23 mouse cellular contexts compared by ENCODE assay signal in the genomic region with DNA sequence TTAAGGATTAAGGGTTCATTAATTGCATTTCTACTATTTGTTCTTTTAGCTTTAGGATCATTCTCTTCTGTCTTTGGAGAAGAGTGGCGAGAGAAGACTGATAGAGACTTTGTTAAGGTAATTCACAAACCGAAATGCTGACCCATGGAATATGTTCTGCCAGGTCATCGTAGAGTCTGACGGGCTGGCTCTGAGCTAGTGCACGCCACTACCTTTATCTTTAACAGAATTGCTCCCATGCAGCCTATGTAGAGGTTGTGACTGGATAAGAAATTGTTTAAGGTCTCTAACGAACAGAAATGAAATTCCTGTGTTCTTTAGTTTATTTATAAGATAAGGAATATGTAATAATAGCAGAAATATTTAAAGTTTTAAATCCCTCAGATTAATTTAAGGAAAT.
DNase-seq lines count a peak whose midpoint lies in the region; ATAC-seq lines count a peak whose summit lies in the region.
"Had no signal": no experiment of that assay in that cellular context is flagged by ENCODE, and none has a peak within 500 bp of the region (broad histone marks: within the 10 kb centered on the region; RNA-seq: fewer than 3 reads in every experiment).

No protein-coding gene starts in this region.

- no peaks in the 10 kb centered on the region for H3K9me3 ChIP-seq in liver, embryonic 12.5 days (replicated peaks)
- H3K9me3 ChIP-seq in liver, embryonic 11.5 days (ENCODE audit: control insufficient read depth, low read length) = no peaks in the 10 kb centered on the region
- H3K9me3 ChIP-seq in neural tube, embryonic 11.5 days (ENCODE audit: control insufficient read depth, low read length) = no peaks in the 10 kb centered on the region
- H3K9me3 ChIP-seq: embryonic facial prominence, embryonic 10.5 days; embryonic facial prominence, embryonic 12.5 days; forebrain, embryonic 13.5 days; forebrain, embryonic 15.5 days; G1E had no signal

- ATAC-seq in liver, embryonic 12.5 days = peak; percentile 66; the same call in 1 of the 2 replicates
- no peak for ATAC-seq in liver, embryonic 11.5 days (replicated peaks; ENCODE audit: low FRiP score)
- no peak for ATAC-seq in neural tube, embryonic 11.5 days (ENCODE audit: insufficient read depth, low FRiP score, low TSS enrichment)
- ATAC-seq: activated CD4-positive, CD25-positive, alpha-beta regulatory T cell, adult 4 months; CD4-positive, CD25-positive, alpha-beta regulatory T cell, adult 4 months; forebrain, embryonic 13.5 days; forebrain, embryonic 15.5 days; Patski had no signal

- no peaks in the 10 kb centered on the region for H3K27me3 ChIP-seq in liver, embryonic 12.5 days (replicated peaks)
- H3K27me3 ChIP-seq in liver, embryonic 11.5 days (replicated peaks; ENCODE audit: control insufficient read depth, insufficient read depth, low read length) = no peaks in the 10 kb centered on the region
- no peaks in the 10 kb centered on the region for H3K27me3 ChIP-seq in neural tube, embryonic 11.5 days (ENCODE audit: control insufficient read depth, insufficient read depth, low read length)
- H3K27me3 ChIP-seq: CH12.LX; embryonic facial prominence, embryonic 12.5 days; forebrain, embryonic 13.5 days; forebrain, embryonic 15.5 days; Patski had no signal

- DNase-seq in liver, embryonic 11.5 days (ENCODE audit: low spot score) = no peak
- peak; percentile 2 for DNase-seq in neural tube, embryonic 11.5 days (ENCODE audit: low spot score)
- no peak for DNase-seq in neural tube, embryonic 10.5 days (ENCODE audit: extremely low spot score, low spot score)
- DNase-seq in thymus, postnatal 0 days (ENCODE audit: low spot score) = no peak
- DNase-seq: adrenal gland, adult 8-10 months; adrenal gland, postnatal 14 days; adrenal gland, postnatal 36 days; B cell, adult 2 months; cerebellum, adult 11-12 months; cerebellum, adult 2 months; cerebellum, adult 9-10 months; cerebellum, postnatal 10 days; cerebellum, postnatal 25 days had no signal

- H3K27ac ChIP-seq in liver, embryonic 12.5 days = no peak overlapping the region
- H3K27ac ChIP-seq in liver, embryonic 11.5 days (ENCODE audit: low read depth, low read length) = no peak overlapping the region
- H3K27ac ChIP-seq in neural tube, embryonic 11.5 days (ENCODE audit: low read depth, low read length) = no peak overlapping the region
- H3K27ac ChIP-seq: embryonic facial prominence, embryonic 10.5 days; embryonic facial prominence, embryonic 12.5 days; forebrain, embryonic 13.5 days; forebrain, embryonic 15.5 days had no signal

- WGBS in liver, embryonic 12.5 days (ENCODE audit: insufficient replicate concordance) = 40% methylated on average over 6 of the region's 6 CpGs
- WGBS in liver, embryonic 11.5 days = 64% methylated on average over 6 of the region's 6 CpGs
- WGBS in neural tube, embryonic 11.5 days = 93% methylated on average over 6 of the region's 6 CpGs

- H3K36me3 ChIP-seq in liver, embryonic 12.5 days = peaks cover 79% of the 10 kb centered on the region
- peaks cover 29% of the 10 kb centered on the region for H3K36me3 ChIP-seq in liver, embryonic 11.5 days (ENCODE audit: control insufficient read depth, insufficient read depth, low read length)
- peaks cover 5% of the 10 kb centered on the region for H3K36me3 ChIP-seq in neural tube, embryonic 11.5 days (ENCODE audit: control insufficient read depth, insufficient read depth, low read length)

- no peak overlapping the region for H3K4me3 ChIP-seq in liver, embryonic 12.5 days
- no peak overlapping the region for H3K4me3 ChIP-seq in liver, embryonic 11.5 days (ENCODE audit: low read depth, low read length)
- no peak overlapping the region for H3K4me3 ChIP-seq in neural tube, embryonic 11.5 days (ENCODE audit: low read depth, low read length)
- H3K4me3 ChIP-seq: embryonic facial prominence, embryonic 10.5 days; embryonic facial prominence, embryonic 12.5 days; forebrain, embryonic 13.5 days; forebrain, embryonic 15.5 days had no signal

- no peak overlapping the region for H3K4me2 ChIP-seq in liver, embryonic 12.5 days
- H3K4me2 ChIP-seq in liver, embryonic 11.5 days = no peak overlapping the region
- no peak overlapping the region for H3K4me2 ChIP-seq in neural tube, embryonic 11.5 days (ENCODE audit: low read depth)
- H3K4me2 ChIP-seq: embryonic facial prominence, embryonic 12.5 days; forebrain, embryonic 13.5 days; forebrain, embryonic 15.5 days had no signal

- H3K9ac ChIP-seq in liver, embryonic 12.5 days = no peak overlapping the region
- H3K9ac ChIP-seq in liver, embryonic 11.5 days (ENCODE audit: low read depth, low read length) = no peak overlapping the region
- H3K9ac ChIP-seq in neural tube, embryonic 11.5 days (ENCODE audit: low read length) = no peak overlapping the region
- H3K9ac ChIP-seq: embryonic facial prominence, embryonic 12.5 days; forebrain, embryonic 13.5 days; forebrain, embryonic 15.5 days had no signal

- 0 out of 2 replicates have a peak, but pooled peaks cover 9% of the 10 kb centered on the region for H3K4me1 ChIP-seq in liver, embryonic 12.5 days
- no peaks in the 10 kb centered on the region for H3K4me1 ChIP-seq in liver, embryonic 11.5 days (replicated peaks; ENCODE audit: control insufficient read depth, insufficient read depth, low read length)
- H3K4me1 ChIP-seq in neural tube, embryonic 11.5 days (ENCODE audit: control insufficient read depth, insufficient read depth, low read length) = no peaks in the 10 kb centered on the region
- H3K4me1 ChIP-seq: embryonic facial prominence, embryonic 10.5 days; embryonic facial prominence, embryonic 12.5 days; forebrain, embryonic 13.5 days; forebrain, embryonic 15.5 days had no signal
